Mouse (Mus musculus) G1E-ER4 (cell line): ENCODE data around the gene Barx2. TPM values are rescaled to one million over a fixed set of nuclear protein-coding genes. Genes with fewer than 3 reads are reported as not detected.

Experiments used
- GATA1 ChIP-seq: IDR thresholded peaks from one replicate; pipeline ENCODE4 v1.8.0; 2012; ENCODE audit warnings: low read length, inconsistent platforms
- polyA plus RNA-seq: library from polyadenylated mRNA; stranded (reverse); fragments of >175 nt; gene quantifications from 2 replicates; pipeline ENCODE4 v1.2.3, GENCODE M21; 2012

Gene Barx2
- not detected in 2 replicates for polyA plus RNA-seq

DNA sequence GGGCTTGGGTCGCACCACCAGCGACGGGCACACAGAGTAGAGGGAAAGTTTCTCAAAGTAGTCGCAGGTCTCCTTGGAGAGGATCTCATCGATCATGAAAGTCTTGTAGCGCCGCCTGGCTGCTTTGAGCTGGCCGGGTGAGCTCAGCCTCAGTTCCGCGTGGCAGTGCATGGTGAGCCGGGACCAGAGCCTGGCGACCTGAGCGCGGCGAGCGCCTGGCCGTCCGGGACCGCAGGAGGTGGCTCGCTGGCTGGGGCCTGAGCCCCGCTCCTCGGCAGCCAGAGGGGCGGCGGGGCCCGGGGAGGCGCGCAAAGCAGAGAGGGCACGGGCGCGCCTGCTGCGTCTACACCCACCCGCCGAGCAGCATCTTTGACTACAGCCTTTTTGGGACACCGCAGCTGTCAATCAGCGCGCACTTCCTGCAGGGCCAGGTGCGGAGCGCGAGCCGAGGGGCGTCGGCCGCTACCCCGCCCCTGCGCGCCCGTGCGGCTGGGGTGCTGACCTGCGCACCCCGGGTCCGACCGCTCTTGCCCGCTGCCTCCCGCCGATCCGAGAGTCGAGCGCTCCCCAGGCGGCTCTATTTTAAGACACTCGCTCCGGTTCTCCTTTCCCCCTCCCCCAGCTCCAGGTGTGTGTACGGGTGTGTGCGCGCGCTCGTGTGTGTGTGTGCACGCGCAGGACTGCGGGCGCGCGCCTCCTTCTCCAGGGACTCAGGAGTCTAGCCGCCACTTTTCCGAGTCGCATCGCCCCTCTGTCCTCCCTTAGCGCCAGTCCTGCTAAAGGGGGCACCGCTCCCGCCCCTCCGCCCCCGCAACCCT lies at the start of gene Barx2:
Gene Barx2, minus strand, starts transcription at position 542 of the 818 bp plus-strand sequence.
- no peak for TF ChIP-seq GATA1

GRCm38 (mm10) chr9:31962265-31962664 lies 49.0 kb upstream of the Barx2 start:
- no peak for TF ChIP-seq GATA1

- TF ChIP-seq GATA1, result no peak
These were observed 47.2 kb upstream of the Barx2 start for GRCm38 (mm10) chr9:31960488-31960887.

DNA sequence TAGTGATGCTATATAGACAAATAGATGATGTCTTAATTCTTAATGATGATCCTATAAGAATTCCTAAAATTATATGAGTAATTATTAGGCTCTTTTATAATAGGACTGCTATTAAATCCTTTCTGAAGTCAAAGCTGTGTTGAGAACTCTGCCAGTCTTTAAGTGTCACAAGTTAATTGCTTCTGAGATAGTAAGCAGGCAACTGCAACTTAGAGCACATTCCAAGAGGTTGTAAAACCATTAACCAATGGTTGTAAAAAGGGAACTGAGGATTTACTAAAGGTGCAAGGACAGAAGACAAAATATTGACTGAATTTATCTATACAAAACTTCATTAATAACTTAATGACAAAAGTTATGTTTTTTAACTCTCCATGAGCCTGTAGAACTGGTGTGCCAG lies 44.9 kb upstream of the Barx2 start:
- TF ChIP-seq GATA1, result no peak

- no peak for TF ChIP-seq GATA1
These were observed 37.2 kb upstream of the Barx2 start for GRCm38 (mm10) chr9:31950506-31950905.

DNA sequence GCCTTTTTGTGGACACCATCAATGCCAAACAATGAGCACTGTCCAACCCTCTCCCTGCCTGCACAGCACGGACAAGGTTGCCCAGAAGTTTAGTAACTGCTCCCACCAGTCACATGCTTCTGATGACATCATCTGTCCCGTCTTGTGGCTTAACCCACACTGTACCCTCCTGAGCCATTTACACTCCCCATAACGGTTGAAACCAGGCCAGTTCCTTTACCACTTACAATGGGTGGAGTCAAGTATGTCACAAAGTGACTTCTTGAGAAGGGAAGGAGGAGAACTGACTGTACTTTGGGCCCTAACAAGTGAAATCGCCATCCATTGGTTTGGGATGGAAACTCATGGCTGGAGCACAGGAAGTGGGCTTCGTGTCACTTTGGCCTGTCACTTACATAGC lies 35.8 kb upstream of the Barx2 start:
- TF ChIP-seq GATA1, result no peak

GRCm38 (mm10) chr9:31947051-31947450 lies 33.8 kb upstream of the Barx2 start:
- TF ChIP-seq GATA1, result no peak

DNA sequence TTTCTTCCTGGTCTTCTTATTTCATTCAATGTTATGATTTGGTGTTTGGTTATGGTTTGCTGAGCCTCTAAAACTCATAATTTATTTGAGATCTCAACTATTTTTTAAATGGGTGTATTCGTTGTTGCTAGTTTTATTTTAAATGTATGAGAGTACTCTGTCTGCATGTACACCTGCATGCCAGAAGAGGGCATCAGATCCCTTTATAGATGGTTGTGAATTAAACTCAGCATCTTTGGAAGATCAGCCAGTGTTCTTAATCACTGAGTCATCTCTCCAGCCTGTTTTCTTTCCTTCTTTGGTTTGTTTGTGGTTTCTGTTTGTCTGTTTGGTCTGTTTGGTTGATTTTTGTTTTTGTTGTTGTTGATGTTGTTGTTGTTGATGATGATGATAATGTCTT lies 29.1 kb upstream of the Barx2 start:
- TF ChIP-seq GATA1, result no peak

DNA sequence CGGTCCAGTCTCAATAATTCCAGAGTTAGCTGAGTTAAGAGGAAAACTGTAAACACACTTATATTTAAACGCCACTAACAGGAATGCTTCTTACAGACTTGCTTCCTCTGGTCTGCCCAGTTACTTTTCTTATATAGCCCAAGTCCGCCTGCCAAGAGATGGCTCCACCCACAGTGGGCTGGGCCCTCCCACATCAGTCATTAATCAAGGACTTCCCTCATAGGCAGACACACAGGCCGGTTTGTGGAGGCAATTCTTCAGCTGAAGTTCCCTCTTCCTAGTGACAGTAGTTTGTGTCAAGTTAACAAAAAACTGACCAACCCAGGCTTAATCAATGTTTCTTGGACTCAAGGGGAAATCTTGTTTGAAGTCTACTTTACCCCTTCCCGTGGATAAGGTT lies 18.4 kb upstream of the Barx2 start:
- no peak for TF ChIP-seq GATA1

- no peak for TF ChIP-seq GATA1
These were observed 18.0 kb upstream of the Barx2 start for GRCm38 (mm10) chr9:31931255-31931654.

DNA sequence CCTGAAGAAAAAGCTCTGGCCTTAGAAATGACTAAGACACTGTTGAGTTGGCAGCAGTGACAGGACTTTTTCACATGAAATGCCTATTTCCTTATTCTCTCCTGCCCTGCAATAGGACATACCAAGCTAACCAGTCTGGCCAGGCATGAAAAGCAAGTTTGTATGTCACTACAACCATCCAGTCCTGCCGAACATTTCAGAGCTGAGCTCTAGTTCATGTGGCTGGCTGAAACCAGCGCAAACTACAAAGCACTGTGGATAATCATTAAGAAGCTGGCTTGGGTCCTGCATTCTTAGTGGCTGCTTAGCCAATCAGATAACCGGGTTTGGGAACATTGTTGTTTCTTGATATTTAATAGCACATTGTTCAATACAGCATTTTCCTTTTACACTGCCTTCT lies 13.5 kb upstream of the Barx2 start:
- TF ChIP-seq GATA1, result no peak

GRCm38 (mm10) chr9:31925830-31926624 lies 12.8 kb upstream of the Barx2 start:
- TF ChIP-seq GATA1, result no peak

DNA sequence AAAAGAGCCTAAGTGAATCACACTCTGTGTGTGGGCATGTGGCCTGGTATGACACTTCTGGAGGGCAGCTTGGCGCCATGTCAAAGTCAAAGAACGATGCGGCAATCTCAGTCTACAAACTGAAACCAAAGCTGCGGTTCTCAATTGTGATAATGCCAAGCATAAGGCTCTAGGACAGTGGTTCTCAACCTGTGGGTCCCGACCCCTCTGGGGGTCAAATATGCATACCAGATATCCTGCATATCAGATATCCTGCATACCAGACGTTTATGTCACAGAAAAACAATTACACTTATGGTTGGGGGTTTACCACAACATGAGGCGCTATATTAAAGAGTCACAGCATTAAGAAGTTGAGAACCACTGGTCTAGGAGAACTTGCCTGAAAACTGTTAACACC lies 10.3 kb upstream of the Barx2 start:
- no peak for TF ChIP-seq GATA1

- TF ChIP-seq GATA1, result no peak
These were observed 6.5 kb upstream of the Barx2 start for GRCm38 (mm10) chr9:31919802-31920201.

GRCm38 (mm10) chr9:31916421-31916820 lies 3.2 kb upstream of the Barx2 start:
- TF ChIP-seq GATA1, result no peak

- no peak for TF ChIP-seq GATA1
These were observed 1.6 kb upstream of the Barx2 start for GRCm38 (mm10) chr9:31914871-31915270.

DNA sequence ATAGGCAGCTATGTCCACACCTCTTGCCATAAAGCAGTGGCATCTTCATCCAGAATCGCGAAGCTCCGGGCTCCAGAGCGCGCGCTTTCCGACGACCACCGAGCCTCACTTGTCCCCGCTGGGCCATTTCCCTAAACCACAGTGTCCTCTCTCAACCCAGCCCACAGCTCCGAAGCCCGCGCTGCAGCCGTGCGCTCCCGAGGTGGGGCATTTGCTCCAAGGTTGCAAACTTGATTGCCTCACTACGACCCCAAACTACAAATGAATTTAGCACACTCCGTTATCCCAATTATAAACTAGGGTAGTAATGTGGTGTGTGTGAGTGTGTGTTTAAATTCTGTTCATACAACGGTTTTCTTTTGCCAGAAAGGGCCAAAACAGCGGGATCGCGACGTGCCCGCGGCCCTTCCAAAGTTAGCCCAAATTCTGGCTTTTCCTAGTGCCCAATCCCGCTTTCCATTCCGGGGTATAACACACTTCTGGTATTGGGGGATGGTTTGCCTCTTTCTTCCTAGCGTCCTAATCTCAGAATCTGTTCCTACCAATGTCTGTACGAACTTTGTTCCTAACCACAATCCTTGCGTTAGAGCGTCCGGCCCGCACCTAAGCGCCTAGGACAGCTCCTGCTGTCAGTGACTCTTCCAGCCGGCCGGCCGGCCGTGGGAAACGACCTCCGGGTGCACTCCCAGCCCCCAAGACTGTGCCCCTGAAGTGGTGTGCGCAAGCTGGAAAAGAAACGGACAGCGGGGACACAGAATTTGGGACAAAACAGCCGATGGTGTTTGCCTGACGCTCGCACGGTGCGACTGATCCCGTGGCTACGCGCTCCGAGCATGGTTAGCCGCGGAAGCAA lies 703 bp upstream of the Barx2 start:
- no peak for TF ChIP-seq GATA1
